Mouse (Mus musculus): Measurements from ENCODE around the gene Ric8a.
A peak's percentile ranks its signal among the peaks of the same experiment; 100 is the strongest.

The Ric8a gene

GRCm38 (mm10) chr7:140856785-140857549, at the start of gene Ric8a:
TSS of gene Ric8a (plus strand) at chr7:140856957.
- peak; percentile 79 for DNase-seq (ENCODE audit: extremely low spot score, low spot score)

GRCm38 (mm10) chr7:140810496-140810895, 46.3 kb upstream of the Ric8a start:
- no peak for DNase-seq (ENCODE audit: extremely low spot score, low spot score)

GRCm38 (mm10) chr7:140811714-140812113, 45.0 kb upstream of the Ric8a start:
- no peak for DNase-seq (ENCODE audit: extremely low spot score, low spot score)

GRCm38 (mm10) chr7:140812850-140813249, 43.9 kb upstream of the Ric8a start:
- no peak for DNase-seq (ENCODE audit: extremely low spot score, low spot score)

GRCm38 (mm10) chr7:140820173-140820572, 36.6 kb upstream of the Ric8a start:
- DNase-seq (ENCODE audit: extremely low spot score, low spot score) = no peak

GRCm38 (mm10) chr7:140821305-140821652, 35.5 kb upstream of the Ric8a start:
- no peak for DNase-seq (ENCODE audit: extremely low spot score, low spot score)

- peak; percentile 61 for DNase-seq (ENCODE audit: extremely low spot score, low spot score)
These were observed 35.0 kb upstream of the Ric8a start, which contains the start of gene Zfp941 for GRCm38 (mm10) chr7:140821653-140822329. TSS of gene Zfp941 (minus strand) at chr7:140822178.

- no peak for DNase-seq (ENCODE audit: extremely low spot score, low spot score)
These were observed 34.0 kb upstream of the Ric8a start for GRCm38 (mm10) chr7:140822731-140823130.

GRCm38 (mm10) chr7:140828171-140828881, 28.4 kb upstream of the Ric8a start:
- no peak for DNase-seq (ENCODE audit: extremely low spot score, low spot score)

- no peak for DNase-seq (ENCODE audit: extremely low spot score, low spot score)
These were observed 25.3 kb upstream of the Ric8a start for GRCm38 (mm10) chr7:140831447-140831846.

- DNase-seq (ENCODE audit: extremely low spot score, low spot score) = no peak
These were observed 23.4 kb upstream of the Ric8a start for GRCm38 (mm10) chr7:140833341-140833740.

GRCm38 (mm10) chr7:140834968-140835757, 21.6 kb upstream of the Ric8a start, which contains the start of gene Urah:
TSS of gene Urah (plus strand) at chr7:140835018.
- DNase-seq (ENCODE audit: extremely low spot score, low spot score) = no peak

GRCm38 (mm10) chr7:140835758-140836087, 21.0 kb upstream of the Ric8a start:
- DNase-seq (ENCODE audit: extremely low spot score, low spot score) = no peak

- DNase-seq (ENCODE audit: extremely low spot score, low spot score) = no peak
These were observed 20.3 kb upstream of the Ric8a start for GRCm38 (mm10) chr7:140836243-140837115.

GRCm38 (mm10) chr7:140839556-140839955, 17.2 kb upstream of the Ric8a start:
- no peak for DNase-seq (ENCODE audit: extremely low spot score, low spot score)

GRCm38 (mm10) chr7:140840750-140841735, 15.7 kb upstream of the Ric8a start:
- no peak for DNase-seq (ENCODE audit: extremely low spot score, low spot score)

GRCm38 (mm10) chr7:140843806-140844205, 13.0 kb upstream of the Ric8a start:
- DNase-seq (ENCODE audit: extremely low spot score, low spot score) = no peak

- peak; percentile 93 for DNase-seq (ENCODE audit: extremely low spot score, low spot score)
These were observed 11.7 kb upstream of the Ric8a start, which contains the start of gene Scgb1c1 for GRCm38 (mm10) chr7:140844905-140845665. TSS of gene Scgb1c1 (plus strand) at chr7:140845547.

All from neural tube, embryonic 10.5 days (tissue).